Mouse (Mus musculus) small intestine, adult 2 months (tissue): ENCODE measurements around the gene Ric8a. TPM values are rescaled to one million over a fixed set of nuclear protein-coding genes. Genes with fewer than 3 reads are reported as not detected.

Experiments
- H3K27ac ChIP-seq: fragments of 200-500 bp; 2 replicates; pipeline ENCODE4 v1.5.1; 2012; ENCODE audit warnings: low read depth, low read length, control low read depth, inconsistent platforms; ENCODE audit not compliant: insufficient read depth
- H3K27me3 ChIP-seq: fragments of 200-500 bp; 2 replicates; pipeline ENCODE4 v1.6.1; 2012; ENCODE audit warnings: mild to moderate bottlenecking, moderate library complexity, low read length, inconsistent platforms; ENCODE audit not compliant: control insufficient read depth, insufficient read depth
- H3K36me3 ChIP-seq: fragments of 200-500 bp; 2 replicates; pipeline ENCODE4 v1.6.1; 2012; ENCODE audit warnings: mild to moderate bottlenecking, low read length, control low read depth, inconsistent platforms; ENCODE audit not compliant: control insufficient read depth, insufficient read depth
- H3K4me1 ChIP-seq: fragments of 200-500 bp; 2 replicates; pipeline ENCODE4 v1.6.1; 2012; ENCODE audit warnings: low read length, inconsistent platforms, mixed read lengths; ENCODE audit not compliant: control insufficient read depth, insufficient read depth, insufficient read length
- H3K4me3 ChIP-seq: fragments of 200-500 bp; 2 replicates; pipeline ENCODE4 v1.5.1; 2012; ENCODE audit warnings: low read depth, mild to moderate bottlenecking, control low read depth, inconsistent platforms, low read length, moderate library complexity
- CTCF ChIP-seq: fragments of 200-500 bp; IDR thresholded peaks from 2 replicates; pipeline ENCODE4 v1.5.1; 2012; ENCODE audit warnings: low read depth, mild to moderate bottlenecking, control low read depth, inconsistent platforms, low read length, moderate library complexity, mixed read lengths; ENCODE audit not compliant: insufficient replicate concordance, insufficient read length; ENCODE audit errors: extremely low read depth
- POLR2A ChIP-seq: fragments of 200-500 bp; IDR thresholded peaks from 2 replicates; pipeline ENCODE4 v1.6.1; 2012; ENCODE audit warnings: low read depth, mild to moderate bottlenecking, control low read depth, inconsistent platforms, low read length, moderate library complexity
- WGBS: fragments of 180-500 bp; shearing (Covaris S2); methylation state at CpG from one replicate; pipeline ENCODE4 v1.1.7; 2018; 5-methylcytosine and 5-hydroxymethylcytosine counted together
- polyA plus RNA-seq: library from polyadenylated mRNA; depleted of rRNA; stranded (reverse); fragments of >200 nt; gene quantifications from 2 replicates; pipeline ENCODE4 v1.2.3, GENCODE M21; 2012; rRNA removed

The Ric8a gene
- 47.5 and 95.5 TPM in 2 replicates for polyA plus RNA-seq

DNA sequence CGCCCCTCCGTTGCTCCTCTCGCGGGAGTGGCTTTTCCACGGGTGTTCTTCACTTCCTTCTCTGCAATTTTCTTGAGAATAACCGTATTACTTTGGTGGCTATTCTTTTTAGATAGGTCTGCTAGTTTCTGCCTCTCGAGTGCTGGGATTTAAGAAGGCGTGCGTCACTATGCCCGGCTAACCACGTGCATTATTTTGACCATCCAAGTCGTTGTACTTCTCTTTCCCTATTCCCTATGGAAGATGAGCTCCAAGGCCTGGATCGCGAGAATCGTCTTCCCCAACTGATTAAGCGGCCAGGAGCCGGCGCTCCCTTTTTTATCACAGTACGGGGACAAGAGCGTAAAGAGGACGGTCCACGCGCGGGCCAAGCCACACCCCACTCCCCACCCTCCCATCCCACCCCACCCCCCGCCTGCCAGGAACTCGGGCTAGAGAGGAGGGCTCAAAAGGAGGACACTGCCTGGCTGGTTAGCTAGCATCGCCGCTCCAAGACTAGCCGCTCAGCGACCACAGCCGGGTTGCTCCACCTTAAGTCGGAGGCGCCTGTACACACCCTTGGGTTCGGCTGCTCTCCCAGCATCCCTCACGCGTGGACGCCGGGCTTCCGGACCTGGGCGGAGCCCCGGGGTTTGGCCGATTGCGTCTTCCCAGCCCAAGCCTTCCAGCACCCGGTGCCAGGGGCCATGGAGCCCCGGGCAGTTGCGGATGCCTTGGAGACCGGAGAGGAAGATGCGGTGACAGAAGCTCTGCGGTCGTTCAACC lies at the start of gene Ric8a:
Gene Ric8a, plus strand, starts transcription at position 173 of the 765 bp plus-strand sequence.
- Histone ChIP-seq H3K36me3 (peaks cover 56% of the 10 kb centered on the region), H3K27me3 (no peaks in the 10 kb centered on the region), H3K4me3 (peak within 1 kb of the TSS; percentile 82), H3K4me1 (peaks cover 13% of the 10 kb centered on the region), H3K27ac (peak within 1 kb of the TSS; percentile 90)
- WGBS, result under 1% methylated on average over 49 of the region's 50 CpGs
- TF ChIP-seq POLR2A (peak; percentile 44; the same call in 1 of the 2 replicates), CTCF (0 out of 2 replicates have a peak, but pooled peaks have one; percentile 1)

DNA sequence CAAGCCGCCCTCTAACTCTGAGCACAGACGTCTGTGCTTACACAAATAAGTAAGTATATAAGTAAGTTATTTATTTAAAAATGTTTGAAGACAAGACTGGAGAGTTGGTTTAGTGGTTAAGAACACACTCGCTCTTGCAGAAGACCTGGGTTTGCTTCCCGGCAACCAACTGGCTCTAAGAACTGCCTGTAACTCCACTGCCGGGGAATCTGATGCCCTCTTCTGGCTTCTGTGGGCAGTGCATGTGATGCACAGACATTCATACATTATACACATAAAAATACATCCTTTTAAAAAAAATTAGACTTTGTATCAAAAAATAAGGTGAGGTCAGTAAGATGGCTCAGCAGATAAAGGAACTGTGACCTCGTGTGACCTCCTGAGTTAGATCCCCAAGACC lies 46.3 kb upstream of the Ric8a start:
- no peak overlapping the region for H3K4me3 ChIP-seq
- no peaks in the 10 kb centered on the region for H3K4me1 ChIP-seq
- no peaks in the 10 kb centered on the region for H3K36me3 ChIP-seq
- no peak overlapping the region for H3K27ac ChIP-seq
- H3K27me3 ChIP-seq, result no peaks in the 10 kb centered on the region
- WGBS, result 90% methylated on average over 6 of the region's 6 CpGs
- no peak for TF ChIP-seq POLR2A
- TF ChIP-seq CTCF, result no peak

DNA sequence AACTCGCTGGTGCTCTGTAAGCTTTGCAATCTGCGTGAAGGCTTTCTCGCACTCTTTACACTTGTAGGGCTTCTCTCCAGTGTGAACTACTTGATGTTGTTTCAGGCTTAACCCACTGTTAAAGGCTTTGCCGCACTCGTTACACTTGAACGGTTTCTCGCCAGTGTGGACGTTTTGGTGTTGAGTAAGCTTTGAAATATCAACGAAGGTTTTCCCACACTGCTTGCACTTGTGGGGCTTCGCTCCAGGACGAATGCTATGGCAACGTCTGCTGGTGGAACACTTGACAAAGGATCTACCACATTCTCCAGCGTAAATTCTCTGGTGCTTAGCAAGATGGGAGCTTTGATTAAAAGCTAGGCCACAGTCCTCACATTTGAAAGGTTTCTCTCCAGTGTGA lies 45.0 kb upstream of the Ric8a start:
- Histone ChIP-seq H3K4me3 (no peak overlapping the region), H3K36me3 (no peaks in the 10 kb centered on the region), H3K27ac (no peak overlapping the region), H3K27me3 (no peaks in the 10 kb centered on the region; the same call in 1 of the 2 replicates), H3K4me1 (no peaks in the 10 kb centered on the region)
- WGBS, result 89% methylated on average over 13 of the region's 13 CpGs
- TF ChIP-seq POLR2A, result no peak
- no peak for TF ChIP-seq CTCF

DNA sequence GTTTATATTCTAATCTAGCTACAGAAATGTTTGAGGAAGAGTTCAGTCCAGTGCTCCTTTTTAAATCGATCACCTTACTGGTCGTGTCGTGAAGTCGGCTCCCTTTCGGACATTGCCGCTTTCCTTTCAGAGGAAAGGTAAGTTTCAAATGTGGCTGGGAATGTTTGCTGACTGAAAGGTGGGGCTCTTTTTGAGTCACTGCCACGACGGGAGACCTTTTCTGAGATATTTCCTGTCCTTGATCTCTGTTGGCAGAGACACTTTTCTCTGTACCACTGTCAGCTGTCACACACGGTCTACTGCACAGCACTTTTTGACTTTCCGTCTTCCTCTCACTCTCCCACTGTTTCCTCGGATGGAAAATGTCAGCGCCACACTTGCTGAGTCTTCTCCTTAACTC lies 43.9 kb upstream of the Ric8a start:
- 82% methylated on average over 12 of the region's 12 CpGs for WGBS
- H3K27ac ChIP-seq, result no peak overlapping the region
- TF ChIP-seq POLR2A (no peak), CTCF (no peak)
- no peak overlapping the region for H3K4me3 ChIP-seq
- no peaks in the 10 kb centered on the region for H3K4me1 ChIP-seq
- no peaks in the 10 kb centered on the region for H3K36me3 ChIP-seq
- H3K27me3 ChIP-seq, result no peaks in the 10 kb centered on the region; the same call in 1 of the 2 replicates

DNA sequence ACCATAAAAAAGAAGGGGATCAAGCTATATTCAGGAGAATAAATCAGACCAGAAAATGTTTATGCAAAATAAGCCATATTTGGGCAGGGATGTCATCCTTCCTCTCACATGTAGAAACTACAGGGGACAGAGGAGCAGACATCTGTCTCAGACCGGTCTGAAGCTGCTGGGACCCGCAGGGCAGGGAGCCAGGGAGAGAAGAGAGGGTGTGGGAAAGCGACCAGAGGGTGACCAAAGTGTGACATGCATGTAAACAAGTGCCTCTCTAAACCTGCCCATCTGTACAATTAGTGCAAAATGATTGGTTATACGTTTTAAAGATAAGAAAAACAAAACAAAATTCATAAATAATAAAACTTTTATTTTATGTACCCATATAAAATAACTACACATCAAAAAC lies 36.6 kb upstream of the Ric8a start:
- Histone ChIP-seq H3K27me3 (no peaks in the 10 kb centered on the region; the same call in 1 of the 2 replicates), H3K4me1 (peaks cover 3% of the 10 kb centered on the region), H3K36me3 (no peaks in the 10 kb centered on the region), H3K4me3 (no peak overlapping the region), H3K27ac (no peak overlapping the region)
- TF ChIP-seq POLR2A, result no peak
- no peak for TF ChIP-seq CTCF
- 52% methylated on average over 4 of the region's 4 CpGs for WGBS

DNA sequence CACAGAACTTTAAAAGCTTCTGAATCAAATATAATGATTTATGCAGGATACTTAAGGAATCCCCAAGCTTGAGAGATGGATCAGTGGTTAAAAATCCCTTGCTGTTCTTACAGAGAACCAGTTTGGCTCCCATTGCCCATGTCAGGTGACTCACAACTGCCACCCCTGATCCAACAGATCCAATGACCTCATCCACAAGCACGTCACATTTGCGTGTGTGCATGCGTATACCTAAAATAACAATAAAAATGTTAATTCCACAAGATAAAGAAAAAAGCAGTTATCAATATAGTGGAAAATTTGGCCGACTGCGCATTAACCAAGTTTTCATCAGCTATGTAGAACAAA lies 35.5 kb upstream of the Ric8a start:
- Histone ChIP-seq H3K4me1 (peaks cover 3% of the 10 kb centered on the region), H3K36me3 (no peaks in the 10 kb centered on the region), H3K4me3 (no peak overlapping the region), H3K27me3 (no peaks in the 10 kb centered on the region; the same call in 1 of the 2 replicates), H3K27ac (no peak overlapping the region)
- 54% methylated on average over 5 of the region's 5 CpGs for WGBS
- no peak for TF ChIP-seq CTCF
- TF ChIP-seq POLR2A, result no peak

DNA sequence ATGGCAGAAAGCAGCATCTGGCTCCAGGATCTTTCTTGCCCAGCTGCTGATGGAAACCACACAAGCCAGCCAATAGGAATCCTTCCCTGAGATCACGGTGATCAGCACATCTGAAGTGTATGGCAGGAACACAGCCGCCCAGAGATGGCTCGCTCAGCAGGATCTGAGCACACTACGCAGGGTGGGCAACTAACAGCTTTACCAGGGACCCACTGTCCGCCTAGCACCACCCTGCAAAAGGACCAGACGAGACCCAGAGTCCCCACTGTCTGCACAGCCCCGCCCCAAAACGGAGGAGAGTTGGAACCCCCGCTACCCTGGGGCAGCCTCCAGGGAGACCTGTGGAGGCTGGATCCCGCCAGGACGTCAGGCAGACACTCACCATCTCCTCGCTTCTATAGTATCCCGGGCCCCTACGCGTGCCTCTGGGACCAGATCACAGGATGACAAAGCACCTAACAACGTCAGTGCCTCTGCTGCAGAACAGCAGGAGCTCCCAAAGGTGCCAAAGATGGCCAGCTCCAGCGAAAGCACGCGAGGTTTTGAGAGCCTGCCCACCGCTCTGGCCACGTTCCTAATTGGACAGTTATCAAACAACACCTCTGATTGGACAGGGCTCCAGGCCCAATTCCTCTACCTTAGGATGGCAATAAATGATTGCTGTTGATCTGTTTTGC lies 35.0 kb upstream of the Ric8a start, which contains the start of gene Zfp941:
Gene Zfp941, minus strand, starts transcription at position 526 of the 677 bp plus-strand sequence.
- 6% methylated on average over 21 of the region's 21 CpGs for WGBS
- peak within 1 kb of the TSS; percentile 59 for H3K4me3 ChIP-seq

More for the DNA sequence above, 35.0 kb upstream of the Ric8a start, which contains the start of gene Zfp941:
- TF ChIP-seq CTCF (no peak), POLR2A (no peak)
- Histone ChIP-seq H3K4me1 (peaks cover 3% of the 10 kb centered on the region), H3K27me3 (no peaks in the 10 kb centered on the region; the same call in 1 of the 2 replicates), H3K36me3 (no peaks in the 10 kb centered on the region), H3K27ac (no peak within 1 kb of the TSS)
